ENCODE assay signal across 13 mouse cellular contexts in the genomic region with DNA sequence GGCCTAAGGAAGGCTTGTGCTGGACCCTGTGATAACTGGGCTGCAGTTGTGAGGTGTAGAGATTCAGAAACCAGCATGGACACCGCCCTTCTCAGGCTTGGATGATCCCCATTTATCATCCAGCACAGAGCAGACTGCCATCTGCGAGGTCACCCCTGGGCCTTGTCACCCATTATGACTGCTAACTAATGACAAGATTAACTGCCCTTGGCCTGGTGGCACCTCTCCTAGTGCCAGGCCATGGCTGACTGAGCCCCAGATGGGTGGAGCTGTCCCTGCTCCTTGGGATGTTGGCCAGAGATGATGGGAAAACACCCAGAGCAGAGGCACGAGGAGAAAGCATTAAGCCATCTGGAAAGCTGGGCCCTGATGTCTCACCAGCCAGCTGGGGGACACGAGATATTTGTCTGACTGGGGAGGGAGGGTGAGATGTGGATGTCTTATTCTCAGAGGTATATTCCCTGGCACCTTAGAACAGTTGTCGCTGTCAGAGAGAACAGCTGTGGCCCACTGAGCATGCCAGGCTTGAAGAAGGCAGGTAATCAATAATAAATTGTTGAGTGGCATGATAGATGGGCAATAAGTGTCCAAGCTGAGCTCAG.
DNase-seq lines count a peak whose midpoint lies in the region; ATAC-seq and TF ChIP-seq lines count a peak whose summit lies in the region.
"Had no signal": no experiment of that assay in that cellular context is flagged by ENCODE, and none has a peak within 500 bp of the region (broad histone marks: within the 10 kb centered on the region; RNA-seq: fewer than 3 reads in every experiment).

No protein-coding gene starts in this region.

- H3K27ac ChIP-seq in kidney, embryonic 14.5 days (ENCODE audit: low read depth, low read length) = no peak overlapping the region
- peak overlapping the region; percentile 26; the same call in 1 of the 2 replicates for H3K27ac ChIP-seq in ES-E14 (ENCODE audit: insufficient read depth, low read depth, low read length, poor library complexity, severe bottlenecking)
- no peak overlapping the region for H3K27ac ChIP-seq in kidney, postnatal 0 days
- H3K27ac ChIP-seq: liver, embryonic 12.5 days; midbrain, embryonic 15.5 days had no signal

- WGBS in kidney, embryonic 14.5 days = 45% methylated on average over 5 of the region's 5 CpGs
- 42% methylated on average over 5 of the region's 5 CpGs for WGBS in kidney, postnatal 0 days

- H3K36me3 ChIP-seq in kidney, embryonic 14.5 days (ENCODE audit: control insufficient read depth, insufficient read depth, low read length) = no peaks in the 10 kb centered on the region
- no peaks in the 10 kb centered on the region for H3K36me3 ChIP-seq in ES-E14 (ENCODE audit: control insufficient read depth, insufficient read depth, low read length, poor library complexity, severe bottlenecking)
- H3K36me3 ChIP-seq in kidney, postnatal 0 days (ENCODE audit: insufficient read depth, low read length) = no peaks in the 10 kb centered on the region
- H3K36me3 ChIP-seq: liver, embryonic 12.5 days; midbrain, embryonic 15.5 days had no signal

- no peak overlapping the region for H3K4me3 ChIP-seq in kidney, embryonic 14.5 days (ENCODE audit: low read length)
- no peak overlapping the region for H3K4me3 ChIP-seq in ES-E14 (ENCODE audit: insufficient read depth in 1 of 2, low read depth in 1 of 2, low read length in 2 of 2, poor library complexity in 1 of 2, severe bottlenecking in 1 of 2)
- no peak overlapping the region for H3K4me3 ChIP-seq in kidney, postnatal 0 days (replicated peaks; ENCODE audit: low read depth, low read length)
- H3K4me3 ChIP-seq: erythroblast, embryonic 14.5 days; liver, embryonic 12.5 days; midbrain, embryonic 15.5 days had no signal

- TF ChIP-seq CTCF in kidney, postnatal 0 days (IDR thresholded peaks at IDR 0.05; ENCODE audit: low read depth) = no peak

- H3K4me2 ChIP-seq in kidney, embryonic 14.5 days (replicated peaks; ENCODE audit: low read depth, low read length) = no peak overlapping the region
- H3K4me2 ChIP-seq in kidney, postnatal 0 days (ENCODE audit: low read length) = no peak overlapping the region
- H3K4me2 ChIP-seq: liver, embryonic 12.5 days; midbrain, embryonic 15.5 days had no signal

- H3K9ac ChIP-seq in kidney, embryonic 14.5 days (ENCODE audit: low read depth, low read length) = no peak overlapping the region
- H3K9ac ChIP-seq in ES-E14 (ENCODE audit: insufficient read depth, low read depth, low read length, poor library complexity, severe bottlenecking) = no peak overlapping the region
- no peak overlapping the region for H3K9ac ChIP-seq in kidney, postnatal 0 days (ENCODE audit: low read depth, low read length)
- H3K9ac ChIP-seq: liver, embryonic 12.5 days; midbrain, embryonic 15.5 days had no signal

- peak; percentile 44; the same call in 1 of the 2 replicates for ATAC-seq in kidney, embryonic 14.5 days (ENCODE audit: low FRiP score, low TSS enrichment)
- ATAC-seq in kidney, postnatal 0 days (replicated peaks; ENCODE audit: low FRiP score, low read depth) = peak; percentile 74
- ATAC-seq in megakaryocyte progenitor cell, adult 5-6 weeks (replicated peaks; ENCODE audit: poor library complexity) = no peak
- ATAC-seq: liver, embryonic 12.5 days; midbrain, embryonic 15.5 days had no signal

- in situ Hi-C loops in ES-E14 (cut with MboI; ENCODE audit: low sequenced_read_pairs in 2 of 2, unreplicated experiment in 2 of 2) = no loop called here

- no peak for DNase-seq in kidney, postnatal 14 days
- DNase-seq in ES-E14 (ENCODE audit: low read depth, low spot score) = no peak
- peak; percentile 81 for DNase-seq in adrenal gland, postnatal 10 days
- peak; percentile 53 for DNase-seq in kidney, postnatal 0 days (ENCODE audit: low spot score)
- DNase-seq in layer of hippocampus, postnatal 36 days = no peak
- DNase-seq: cerebellum, adult 8-10 months; embryo, embryonic 11 days; right cerebral cortex, postnatal 14 days had no signal

- peaks cover 10% of the 10 kb centered on the region for H3K4me1 ChIP-seq in kidney, embryonic 14.5 days (ENCODE audit: control insufficient read depth, insufficient read depth, low read length)
- H3K4me1 ChIP-seq in ES-E14 (ENCODE audit: control insufficient read depth in 2 of 2, insufficient read depth in 2 of 2, low read length in 2 of 2, poor library complexity in 1 of 2) = peaks cover 34 to 67% of the 10 kb centered on the region in 2 experiments
- no peaks in the 10 kb centered on the region for H3K4me1 ChIP-seq in kidney, postnatal 0 days (replicated peaks; ENCODE audit: insufficient read depth, low read length)
- H3K4me1 ChIP-seq: liver, embryonic 12.5 days; midbrain, embryonic 15.5 days had no signal

- no peaks in the 10 kb centered on the region for H3K9me3 ChIP-seq in kidney, embryonic 14.5 days (ENCODE audit: control insufficient read depth, low read length)
- no peaks in the 10 kb centered on the region for H3K9me3 ChIP-seq in ES-E14 (ENCODE audit: control insufficient read depth, insufficient read depth, low read depth, low read length)
- no peaks in the 10 kb centered on the region for H3K9me3 ChIP-seq in kidney, postnatal 0 days (replicated peaks; ENCODE audit: low read length)
- H3K9me3 ChIP-seq: liver, embryonic 12.5 days; midbrain, embryonic 15.5 days had no signal

- H3K27me3 ChIP-seq in kidney, embryonic 14.5 days (ENCODE audit: control insufficient read depth, insufficient read depth, low read length) = no peaks in the 10 kb centered on the region
- no peaks in the 10 kb centered on the region for H3K27me3 ChIP-seq in kidney, postnatal 0 days (ENCODE audit: insufficient read depth, low read length)
- H3K27me3 ChIP-seq: liver, embryonic 12.5 days; midbrain, embryonic 15.5 days had no signal

TF ChIP-seq in ES-E14, 5 proteins besides CTCF, POLR2A, EP300 and RAD21:
- TF ChIP-seq MAFK (IDR thresholded peaks at IDR 0.05; ENCODE audit: insufficient read depth, low read depth, low read length) (no peak), HCFC1 (IDR thresholded peaks at IDR 0.05; ENCODE audit: borderline replicate concordance, insufficient read depth, low read length) (no peak), ZC3H11A (IDR thresholded peaks at IDR 0.05; ENCODE audit: borderline replicate concordance, low read depth, low read length) (no peak), CHD2 (IDR thresholded peaks at IDR 0.05; ENCODE audit: low read depth, low read length) (no peak)

Comparison
In these comparisons a context has a peak if more than half of its experiments do, and no peak if none do; other contexts are left out.
1. DNase-seq: peak in adrenal gland, postnatal 10 days (single experiment) and kidney, postnatal 0 days (single experiment); none in kidney, postnatal 14 days (single experiment), ES-E14 (single experiment) and layer of hippocampus, postnatal 36 days (0 of 2).